Mouse (Mus musculus): ENCODE results near the gene H2-M3. TPM values are rescaled to one million over a fixed set of nuclear protein-coding genes. Genes with fewer than 3 reads are reported as not detected.
"Not testable (repeated sequence)": the region's sequence is repeated elsewhere in the genome, so short reads cannot be mapped to it uniquely, and the experiment has no call there.

H2-M3 gene
- total RNA-seq (2014; fragmentation: Nextera tagmentation), result 7.3 and 9.4 TPM in 2 replicates
- 16.9 and 23.6 TPM in 2 replicates for total RNA-seq (2017)

DNA sequence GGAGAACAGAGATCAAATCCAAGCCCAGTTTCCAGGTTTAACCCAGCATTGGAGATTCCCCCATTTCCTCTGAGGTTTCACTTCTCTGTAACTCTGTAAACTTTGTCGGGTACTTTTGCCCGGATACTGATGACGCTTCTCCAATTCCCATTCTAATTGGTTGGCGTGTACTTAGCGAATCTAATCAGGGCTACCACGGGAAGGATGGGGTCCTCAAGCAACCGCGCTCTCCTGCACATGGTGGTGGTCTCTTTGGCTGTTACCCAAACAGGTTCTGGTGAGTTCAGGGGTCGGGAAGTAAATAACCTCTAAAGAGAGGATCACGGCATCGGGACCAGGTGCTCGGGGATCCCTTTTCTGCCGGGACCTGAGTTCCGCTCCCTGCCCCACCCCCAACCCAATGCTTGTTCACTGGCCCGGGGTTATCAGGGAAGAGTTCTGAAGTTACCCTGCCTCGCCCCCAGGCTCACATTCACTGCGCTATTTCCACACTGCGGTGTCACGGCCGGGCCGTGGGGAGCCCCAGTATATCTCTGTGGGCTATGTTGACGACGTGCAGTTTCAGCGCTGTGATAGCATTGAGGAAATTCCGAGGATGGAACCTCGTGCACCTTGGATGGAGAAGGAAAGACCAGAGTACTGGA is at the start of gene H2-M3:
TSS of gene H2-M3 (plus strand) at position 163 of the 644 bp plus-strand sequence.
- peak; percentile 87 for ATAC-seq (replicated peaks; ENCODE audit: poor library complexity, severe bottlenecking)

DNA sequence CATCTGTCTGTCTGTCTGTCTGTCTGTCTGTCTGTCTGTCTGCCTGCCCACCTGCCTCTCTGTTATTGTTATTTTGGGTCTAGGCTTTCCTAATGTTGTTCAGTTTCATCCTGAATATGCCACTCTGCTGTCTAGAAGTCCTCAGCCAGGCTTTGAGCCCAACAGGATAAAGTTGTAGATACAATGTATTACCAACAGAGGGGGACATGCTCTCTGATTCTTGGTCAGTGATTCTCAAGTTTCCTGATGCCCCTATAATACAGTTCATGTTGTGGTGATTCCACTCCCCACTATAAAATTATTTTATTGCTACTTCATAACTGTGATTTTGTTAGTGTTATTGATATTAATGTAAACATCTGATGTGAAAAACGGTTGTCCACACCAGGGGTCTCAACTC is 48.1 kb upstream of the H2-M3 start:
- ATAC-seq (replicated peaks; ENCODE audit: poor library complexity, severe bottlenecking), result no peak

DNA sequence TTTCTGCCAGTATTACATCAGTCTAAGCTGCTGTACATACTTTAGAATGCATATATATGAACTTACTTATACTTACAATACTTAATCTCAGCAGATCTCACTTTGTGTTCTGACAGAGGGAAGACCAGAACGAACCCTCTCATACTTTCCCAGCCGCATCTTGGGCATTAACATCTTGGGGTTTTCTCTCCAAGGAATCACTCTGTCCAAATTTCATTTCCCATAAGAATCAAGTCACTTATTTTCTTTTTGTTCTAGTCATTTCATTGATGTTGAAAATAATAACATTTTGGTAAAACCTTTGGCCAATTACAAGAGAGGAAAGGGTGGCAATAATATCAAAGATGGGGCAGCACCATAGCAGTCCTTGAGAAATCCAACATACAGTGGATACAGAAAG is 32.8 kb upstream of the H2-M3 start, which contains the start of gene Olfr97:
TSS of gene Olfr97 (minus strand) at position 101 of the 400 bp plus-strand sequence.
- ATAC-seq (replicated peaks; ENCODE audit: poor library complexity, severe bottlenecking), result not testable (repeated sequence)

DNA sequence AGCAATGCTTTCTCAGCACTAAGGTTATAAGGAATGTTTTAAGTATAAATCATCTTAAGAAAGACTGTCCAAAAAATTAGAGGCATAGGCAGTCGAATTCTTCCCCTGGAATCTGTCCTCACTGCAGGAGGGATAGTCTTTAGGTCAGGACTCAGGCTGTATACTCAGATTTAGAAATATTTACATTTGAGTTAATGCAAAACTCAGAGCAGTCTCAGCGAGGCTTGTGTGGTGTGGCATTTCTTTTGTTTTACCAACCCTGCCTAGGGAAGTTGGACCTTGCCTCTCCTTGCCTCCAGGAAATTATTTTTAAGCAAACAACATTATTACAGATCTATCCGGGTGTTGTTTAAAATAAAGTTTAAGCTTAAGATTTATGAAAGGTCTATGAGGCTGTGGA is 27.8 kb upstream of the H2-M3 start:
- ATAC-seq (replicated peaks; ENCODE audit: poor library complexity, severe bottlenecking), result no peak

DNA sequence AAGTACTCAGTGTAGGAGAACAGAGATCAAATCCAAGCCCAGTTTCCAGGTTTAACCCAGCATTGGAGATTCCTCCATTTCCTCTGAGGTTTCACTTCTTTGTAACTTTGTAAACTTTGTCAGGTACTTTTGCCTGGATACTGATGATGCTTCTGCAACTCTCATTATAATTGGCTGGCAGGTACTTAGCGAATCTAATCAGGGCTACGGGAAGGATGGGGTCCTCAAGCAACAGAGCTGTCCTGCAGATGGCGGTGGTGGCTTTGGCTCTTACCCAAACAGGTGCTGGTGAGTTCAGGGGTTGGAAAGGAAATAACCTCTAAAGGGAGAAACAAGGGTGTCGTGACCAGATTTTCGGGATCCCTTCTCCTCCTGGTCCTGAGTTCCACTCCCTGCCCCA is 23.3 kb upstream of the H2-M3 start:
- peak; percentile 96 for ATAC-seq (replicated peaks; ENCODE audit: poor library complexity, severe bottlenecking)

DNA sequence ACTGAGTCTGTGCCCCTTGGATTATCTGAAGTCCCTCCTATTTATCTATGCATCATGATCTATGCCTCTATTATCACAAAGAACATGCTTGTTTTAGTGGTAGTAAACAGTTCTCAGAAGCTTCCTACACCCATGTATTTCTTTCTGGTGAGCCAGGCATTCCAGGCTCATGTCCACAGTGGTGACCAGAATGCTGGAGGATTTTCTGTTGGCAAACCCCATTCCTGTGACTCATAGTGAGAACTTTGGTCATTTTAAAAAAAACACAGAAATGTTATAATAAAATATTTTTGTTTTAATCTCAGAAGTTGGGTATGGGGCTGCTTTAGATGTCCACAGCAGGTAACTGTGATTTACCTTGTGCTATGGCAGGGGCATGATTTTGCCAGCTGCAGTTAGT is 20.6 kb upstream of the H2-M3 start:
- no peak for ATAC-seq (replicated peaks; ENCODE audit: poor library complexity, severe bottlenecking)

DNA sequence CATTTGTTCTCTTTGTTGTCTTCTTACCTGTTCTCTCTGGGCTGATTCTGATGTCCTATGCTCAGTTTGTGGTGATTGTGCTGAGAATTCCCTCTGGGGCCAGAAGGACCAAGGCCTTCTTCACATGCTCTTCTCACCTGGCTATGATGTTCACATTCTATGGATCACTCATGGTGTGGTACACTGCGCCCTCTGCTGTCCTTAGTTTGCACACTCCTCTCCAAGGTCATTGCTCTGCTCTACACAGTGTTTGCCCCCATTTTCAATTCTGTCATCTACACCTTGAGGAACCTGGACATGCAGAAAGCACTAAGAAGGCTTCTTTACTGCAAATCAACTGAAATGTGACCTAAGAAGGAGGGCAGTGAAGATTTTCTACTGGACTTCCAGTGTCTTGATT is 19.5 kb upstream of the H2-M3 start:
- ATAC-seq (replicated peaks; ENCODE audit: poor library complexity, severe bottlenecking), result peak; percentile 68

DNA sequence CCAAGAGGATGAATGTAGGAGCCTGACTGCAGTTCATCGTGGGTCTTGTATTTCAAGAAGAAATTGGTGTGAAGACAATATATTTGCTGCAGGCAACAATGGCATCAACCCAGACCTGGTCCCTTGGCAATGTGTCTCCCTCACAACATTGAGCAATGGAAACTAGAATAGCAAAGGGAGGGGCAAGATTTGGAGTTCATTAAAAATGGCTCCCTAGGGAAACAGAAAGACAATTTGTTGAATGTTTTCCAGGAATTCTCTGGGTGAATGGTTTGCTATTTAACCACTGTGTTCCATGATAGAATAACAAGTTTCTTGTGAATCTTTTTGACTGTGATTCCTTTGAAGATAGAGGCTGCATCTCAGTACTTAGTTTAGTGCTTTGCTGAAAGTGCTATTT is 6.4 kb upstream of the H2-M3 start, which contains the start of gene Olfr98:
TSS of gene Olfr98 (minus strand) at position 124 of the 400 bp plus-strand sequence.
- ATAC-seq (replicated peaks; ENCODE audit: poor library complexity, severe bottlenecking), result no peak

DNA sequence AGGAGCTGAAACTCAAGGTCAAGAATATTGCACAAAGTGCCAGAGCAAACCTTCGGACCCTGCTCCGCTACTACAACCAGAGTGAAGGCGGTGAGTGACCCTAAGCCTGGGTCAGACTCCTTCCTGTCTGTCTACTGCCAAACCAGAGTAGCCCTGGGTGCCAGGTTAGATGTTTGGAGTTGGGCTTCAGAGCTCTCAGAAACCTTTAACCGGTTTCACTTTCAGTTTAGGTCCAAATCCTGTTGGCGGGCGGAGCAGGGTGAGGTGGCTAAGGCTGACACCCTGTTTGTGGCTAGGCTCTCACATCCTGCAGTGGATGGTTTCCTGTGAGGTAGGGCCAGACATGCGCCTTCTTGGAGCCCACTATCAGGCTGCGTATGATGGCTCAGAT is 677 bp downstream of the H2-M3 start:
- ATAC-seq (replicated peaks; ENCODE audit: poor library complexity, severe bottlenecking), result peak; percentile 88

DNA sequence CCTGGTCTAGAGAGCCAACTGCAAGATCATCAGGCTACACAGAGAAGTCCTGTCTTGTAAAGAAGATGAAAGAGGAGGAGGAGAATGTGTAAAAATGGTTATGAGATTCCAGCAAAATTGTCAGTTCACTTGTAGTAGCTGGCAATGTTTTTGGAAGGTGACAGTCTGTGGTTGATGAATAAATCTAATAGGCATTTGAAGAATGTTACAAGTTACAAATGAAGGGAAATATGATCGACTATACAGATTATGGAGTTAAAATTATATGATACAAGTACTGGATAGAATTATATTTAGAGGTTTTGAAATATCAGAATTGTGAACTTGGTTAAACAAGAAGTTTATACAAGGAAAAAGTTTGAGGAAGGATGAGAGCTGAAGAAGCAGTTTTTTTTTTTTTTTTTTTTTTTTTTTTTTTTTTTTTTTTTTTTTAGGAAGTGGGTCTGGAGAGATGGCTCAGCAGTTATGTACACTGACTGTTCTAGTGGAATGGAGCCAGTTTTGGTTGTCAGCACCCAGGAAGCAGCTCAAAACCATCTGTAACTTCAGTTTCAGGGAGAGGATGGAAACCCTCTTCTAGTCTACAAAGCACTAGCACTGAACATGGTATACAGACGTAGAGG is 5.7 kb downstream of the H2-M3 start:
- ATAC-seq (replicated peaks; ENCODE audit: poor library complexity, severe bottlenecking), result no peak

DNA sequence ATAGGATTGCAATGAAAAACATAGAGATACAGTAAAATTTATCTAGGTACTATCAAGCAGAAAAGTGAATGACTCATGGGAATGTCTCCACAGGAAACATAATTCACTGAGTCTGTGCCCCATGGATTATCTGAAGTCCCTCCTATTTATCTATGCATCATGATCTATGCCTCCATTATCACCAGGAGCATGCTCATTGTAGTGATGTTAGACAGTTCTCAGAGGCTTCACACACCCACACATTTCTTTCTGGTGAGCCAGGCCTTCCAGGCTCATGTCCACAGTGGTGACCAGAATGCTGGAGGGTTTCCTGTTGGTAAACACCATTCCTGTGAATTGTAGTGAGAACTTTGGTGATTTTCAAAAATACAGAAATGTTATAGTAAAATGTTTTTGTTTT is 6.6 kb downstream of the H2-M3 start:
- ATAC-seq (replicated peaks; ENCODE audit: poor library complexity, severe bottlenecking), result no peak

DNA sequence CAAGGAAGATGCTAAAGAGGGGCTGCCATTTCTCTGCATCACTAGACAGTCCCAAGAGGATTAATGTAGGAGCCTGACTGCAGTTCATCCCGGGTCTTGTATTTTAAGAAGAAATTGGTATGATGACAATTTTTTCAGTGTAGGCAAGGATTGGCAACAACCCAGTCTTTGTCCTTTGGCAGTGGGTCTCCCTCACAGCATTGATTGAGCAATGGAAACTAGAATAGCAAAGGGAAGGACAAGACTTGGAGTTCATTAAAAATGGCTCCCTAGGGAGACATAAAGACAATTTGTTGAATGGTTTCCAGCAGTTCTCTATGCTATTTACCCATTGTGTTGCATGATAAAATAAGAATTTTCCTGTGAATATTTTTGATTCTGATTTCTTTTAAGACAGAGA is 10.3 kb downstream of the H2-M3 start:
- no peak for ATAC-seq (replicated peaks; ENCODE audit: poor library complexity, severe bottlenecking)

DNA sequence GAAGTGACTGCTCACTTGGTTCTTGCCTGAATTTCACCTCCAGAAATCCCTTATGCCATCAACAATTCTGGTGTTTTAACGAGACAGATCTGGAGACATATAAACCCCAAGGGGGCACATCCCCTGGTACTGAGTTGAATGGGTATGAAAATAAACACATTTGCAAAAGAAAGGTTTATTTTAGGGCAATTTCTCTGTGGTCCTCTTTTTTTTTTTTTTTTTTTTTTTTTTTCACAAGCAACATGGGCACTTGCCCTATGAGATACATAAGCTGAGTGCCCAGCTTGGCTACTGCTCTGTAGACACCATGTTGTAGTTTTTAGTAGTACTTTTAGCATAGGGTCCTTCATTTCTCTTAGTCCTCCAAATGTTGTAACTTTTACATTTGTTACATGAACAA is 13.3 kb downstream of the H2-M3 start, which contains the start of gene Olfr99:
TSS of gene Olfr99 (minus strand) at position 101 of the 400 bp plus-strand sequence.
- no peak for ATAC-seq (replicated peaks; ENCODE audit: poor library complexity, severe bottlenecking)

DNA sequence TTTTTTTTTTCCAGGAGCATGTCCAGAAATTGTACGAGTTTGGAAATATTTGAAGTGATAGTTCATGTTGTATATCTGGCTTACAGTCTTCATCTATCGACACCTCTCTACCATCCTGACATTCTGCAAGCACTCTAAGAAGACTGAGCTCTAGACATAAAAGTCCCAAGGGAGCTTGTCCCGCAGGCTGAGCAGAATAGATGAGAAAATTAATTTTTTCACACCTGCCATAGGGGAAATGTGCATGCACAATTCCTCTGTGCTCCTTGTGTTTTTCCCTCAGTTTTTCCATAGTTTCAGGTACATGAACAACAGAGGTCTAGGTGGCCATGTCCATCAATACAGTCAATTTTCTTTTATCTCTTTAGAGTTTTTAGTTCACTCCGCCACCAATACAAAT is 34.2 kb downstream of the H2-M3 start, which contains the start of gene Olfr101:
TSS of gene Olfr101 (minus strand) at position 101 of the 400 bp plus-strand sequence.
- ATAC-seq (replicated peaks; ENCODE audit: poor library complexity, severe bottlenecking), result no peak

DNA sequence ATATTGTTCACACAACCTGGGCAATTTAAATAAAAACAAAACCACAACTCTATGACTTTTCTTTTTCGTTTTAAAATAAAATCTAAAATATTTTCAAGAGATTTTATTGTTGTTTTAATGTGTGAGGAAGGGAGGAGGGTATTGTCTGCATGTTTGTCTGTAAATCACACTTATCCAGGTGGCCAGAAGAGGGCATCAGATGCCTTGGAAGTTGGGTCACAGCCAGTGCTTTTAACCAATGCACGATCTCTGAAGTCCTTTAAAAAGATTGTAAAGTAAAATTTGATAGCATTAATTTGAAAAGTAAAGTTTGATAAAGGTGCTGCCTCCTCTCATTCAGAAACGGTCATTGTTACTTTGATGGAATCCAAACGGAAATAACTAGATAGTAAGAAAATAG is 38.5 kb downstream of the H2-M3 start:
- no peak for ATAC-seq (replicated peaks; ENCODE audit: poor library complexity, severe bottlenecking)

DNA sequence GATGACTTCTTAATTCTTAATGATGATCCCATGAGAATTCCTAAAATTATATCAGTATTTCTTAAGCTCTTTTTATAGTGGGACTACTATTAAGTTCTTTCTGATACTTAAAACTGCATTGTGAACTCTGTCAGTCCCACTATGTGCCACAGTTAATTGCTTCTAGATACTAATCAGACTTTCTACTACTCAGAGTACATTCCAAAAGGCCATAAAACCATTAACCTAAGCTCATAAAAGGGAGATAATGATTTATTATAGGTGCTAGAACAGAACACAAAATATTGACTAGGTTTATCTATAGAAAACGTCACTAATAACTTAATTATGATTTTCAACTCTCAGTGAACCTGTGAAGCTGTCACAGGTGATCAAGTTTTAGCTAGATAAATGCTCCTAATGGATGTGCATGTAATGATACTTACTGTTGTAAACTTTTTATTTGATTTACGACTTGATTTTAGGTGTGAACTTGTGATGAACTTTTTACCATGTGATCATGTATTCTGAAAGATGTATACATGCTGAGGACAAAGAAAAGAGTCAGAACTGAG is 40.2 kb downstream of the H2-M3 start:
- no peak for ATAC-seq (replicated peaks; ENCODE audit: poor library complexity, severe bottlenecking)

DNA sequence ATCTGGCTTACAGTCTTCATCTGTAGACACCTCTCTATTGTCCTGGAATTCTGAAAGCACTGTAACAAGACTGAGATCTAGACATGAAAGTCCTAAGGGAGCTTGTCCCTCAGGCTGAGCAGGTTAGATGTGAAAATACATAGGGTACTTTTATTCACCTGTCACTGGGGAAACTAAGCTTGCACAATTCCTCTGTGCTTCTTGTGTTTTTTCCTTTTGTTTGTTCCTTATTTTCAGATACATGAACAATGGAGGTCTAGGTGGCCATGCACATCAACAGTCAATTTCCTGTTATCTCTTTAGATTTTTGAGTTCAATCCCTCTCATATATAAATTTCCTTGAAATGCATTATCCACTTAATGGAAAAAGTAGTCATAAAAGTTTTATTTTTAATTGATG is 46.9 kb downstream of the H2-M3 start, which contains the start of gene Olfr102:
TSS of gene Olfr102 (minus strand) at position 101 of the 400 bp plus-strand sequence.
- no peak for ATAC-seq (replicated peaks; ENCODE audit: poor library complexity, severe bottlenecking)

Data from granulocyte monocyte progenitor cell, adult 5-6 weeks (primary cell).